Mouse (Mus musculus): Measurements from ENCODE around the gene Mecom. TPM values are rescaled to one million over a fixed set of nuclear protein-coding genes. Genes with fewer than 3 reads are reported as not detected.

The Mecom gene
- polyA plus RNA-seq, 1 experiment from 2014 or later, result 22.4 TPM

DNA sequence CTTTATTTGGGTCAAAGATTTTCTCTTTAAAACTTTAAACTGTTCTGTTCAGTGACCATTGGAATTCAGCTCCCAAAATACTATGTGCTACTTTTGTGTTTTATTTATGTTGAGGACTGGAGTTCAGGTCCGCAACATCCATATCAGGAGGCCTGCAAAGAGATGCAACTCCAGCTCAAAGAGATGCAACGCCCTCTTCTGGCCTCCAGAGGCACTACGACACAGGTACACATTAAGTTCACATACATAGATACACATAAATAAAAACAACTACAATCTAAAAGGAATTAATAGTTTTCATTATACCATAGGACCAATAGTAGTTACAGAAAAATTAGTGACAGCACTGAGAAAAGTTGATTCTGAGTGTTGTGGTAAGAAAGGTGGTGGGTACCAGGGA is 278.6 kb downstream of the Mecom start:
- H3K27me3 ChIP-seq (replicated peaks), result no peaks in the 10 kb centered on the region
- H3K4me3 ChIP-seq, result no peak overlapping the region
- WGBS, result 61% methylated on average over 3 of the region's 3 CpGs
- peaks cover 11% of the 10 kb centered on the region; the same call in 1 of the 2 replicates for H3K4me1 ChIP-seq
- ATAC-seq (ENCODE audit: extremely low read depth, insufficient number of reproducible peaks, low FRiP score, low TSS enrichment), result no peak
- H3K36me3 ChIP-seq, result no peaks in the 10 kb centered on the region
- H3K4me2 ChIP-seq, result no peak overlapping the region
- H3K27ac ChIP-seq (replicated peaks), result no peak overlapping the region
- H3K9ac ChIP-seq, result no peak overlapping the region
- no peaks in the 10 kb centered on the region for H3K9me3 ChIP-seq

DNA sequence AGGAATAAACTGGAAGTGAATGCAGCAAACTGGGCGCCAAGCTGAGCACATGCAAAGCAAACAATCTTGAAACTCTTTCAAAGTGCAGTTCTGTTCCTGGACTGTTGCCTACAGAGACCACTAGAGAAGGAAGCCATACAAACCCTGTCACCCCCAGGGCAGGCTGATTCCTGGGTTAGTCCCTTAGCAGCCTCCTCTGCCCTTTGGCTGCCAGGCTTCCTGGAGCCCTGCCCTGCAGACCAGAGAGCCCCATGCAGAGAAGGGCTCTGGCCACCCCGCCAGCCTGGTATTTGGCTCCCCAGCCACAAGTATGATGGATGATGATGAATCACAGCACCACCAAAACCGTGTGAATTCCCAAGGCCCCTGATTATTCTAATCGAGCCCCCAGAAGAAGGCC is 286.9 kb downstream of the Mecom start:
- no peaks in the 10 kb centered on the region for H3K27me3 ChIP-seq (replicated peaks)
- no peaks in the 10 kb centered on the region for H3K36me3 ChIP-seq
- 42% methylated on average over 4 of the region's 4 CpGs for WGBS
- H3K4me1 ChIP-seq, result peaks cover 31% of the 10 kb centered on the region
- peak overlapping the region; percentile 63 for H3K27ac ChIP-seq (replicated peaks)
- no peaks in the 10 kb centered on the region for H3K9me3 ChIP-seq
- ATAC-seq (ENCODE audit: extremely low read depth, insufficient number of reproducible peaks, low FRiP score, low TSS enrichment), result no peak
- H3K9ac ChIP-seq, result no peak overlapping the region
- no peak overlapping the region for H3K4me3 ChIP-seq
- no peak overlapping the region for H3K4me2 ChIP-seq

DNA sequence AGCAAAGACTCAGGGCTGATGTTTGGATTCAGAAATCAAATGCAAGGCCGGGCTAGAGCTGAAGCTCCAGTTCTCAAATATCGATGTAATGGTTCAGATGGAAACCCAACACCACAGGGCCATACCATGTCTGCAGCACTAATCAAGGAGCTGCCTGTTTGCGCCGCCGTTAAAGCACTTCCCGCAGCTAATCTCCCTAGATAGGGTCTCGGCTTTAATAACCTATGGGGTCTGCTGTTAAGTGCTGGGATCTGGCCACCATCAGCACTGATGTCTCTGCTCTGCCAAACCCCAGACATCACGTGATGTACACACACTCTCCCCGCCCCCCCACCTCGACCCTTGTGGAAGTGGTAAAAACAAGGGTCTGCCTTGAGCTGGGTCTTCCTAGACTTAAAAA is 289.4 kb downstream of the Mecom start:
- Histone ChIP-seq H3K4me3 (no peak overlapping the region), H3K27ac (replicated peaks) (peak overlapping the region; percentile 36), H3K4me2 (peak overlapping the region; percentile 50), H3K9me3 (no peaks in the 10 kb centered on the region), H3K36me3 (no peaks in the 10 kb centered on the region), H3K27me3 (replicated peaks) (no peaks in the 10 kb centered on the region), H3K9ac (no peak overlapping the region), H3K4me1 (peaks cover 44% of the 10 kb centered on the region)
- 12% methylated on average over 10 of the region's 10 CpGs for WGBS
- no peak for ATAC-seq (ENCODE audit: extremely low read depth, insufficient number of reproducible peaks, low FRiP score, low TSS enrichment)

DNA sequence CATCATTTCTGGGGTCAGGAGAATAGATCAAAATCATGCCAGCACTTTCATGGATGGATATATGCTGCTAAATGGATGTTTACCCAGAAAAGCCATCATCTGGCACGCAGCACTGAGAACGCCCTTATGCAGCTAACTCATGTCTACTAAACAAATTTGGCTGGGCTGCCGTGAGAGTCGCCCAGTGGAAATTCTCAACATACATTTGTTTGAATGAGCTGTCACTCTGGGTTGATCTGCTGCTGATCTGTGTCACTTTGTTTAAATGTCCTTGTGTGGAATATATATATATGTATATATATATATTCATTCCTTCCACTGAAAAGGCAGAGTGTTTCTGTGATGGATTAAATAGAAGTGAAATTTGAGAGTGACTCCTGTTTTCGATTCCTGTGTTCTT is 290.0 kb downstream of the Mecom start:
- H3K4me3 ChIP-seq, result no peak overlapping the region
- H3K27me3 ChIP-seq (replicated peaks), result no peaks in the 10 kb centered on the region
- H3K9ac ChIP-seq, result no peak overlapping the region
- peak overlapping the region; percentile 50; the same call in 1 of the 2 replicates for H3K4me2 ChIP-seq
- H3K27ac ChIP-seq (replicated peaks), result peak overlapping the region; percentile 36; the same call in 1 of the 2 replicates
- H3K4me1 ChIP-seq, result peaks cover 44% of the 10 kb centered on the region
- no peaks in the 10 kb centered on the region for H3K9me3 ChIP-seq
- no peak for ATAC-seq (ENCODE audit: extremely low read depth, insufficient number of reproducible peaks, low FRiP score, low TSS enrichment)
- 63% methylated on average over 5 of the region's 5 CpGs for WGBS
- H3K36me3 ChIP-seq, result no peaks in the 10 kb centered on the region

DNA sequence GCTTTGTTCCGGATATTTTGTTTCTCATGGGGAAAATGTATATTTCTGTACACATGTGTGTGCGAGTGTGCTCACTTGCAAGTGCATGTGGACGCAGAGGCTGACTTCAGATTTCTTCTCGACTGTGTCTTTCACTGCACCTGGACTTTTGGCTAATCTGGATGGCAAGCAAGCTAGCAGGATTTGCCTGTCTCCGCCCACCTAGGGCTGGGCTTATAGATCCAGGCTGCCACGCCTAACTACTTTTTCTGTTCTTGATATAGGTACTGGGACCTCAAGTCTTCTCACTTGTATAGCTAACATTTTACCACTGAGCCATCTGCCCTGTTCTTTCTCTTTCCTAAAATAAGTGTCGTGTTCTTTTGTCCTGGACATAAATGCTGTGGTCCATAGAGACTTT is 290.9 kb downstream of the Mecom start:
- H3K27me3 ChIP-seq (replicated peaks), result no peaks in the 10 kb centered on the region

DNA sequence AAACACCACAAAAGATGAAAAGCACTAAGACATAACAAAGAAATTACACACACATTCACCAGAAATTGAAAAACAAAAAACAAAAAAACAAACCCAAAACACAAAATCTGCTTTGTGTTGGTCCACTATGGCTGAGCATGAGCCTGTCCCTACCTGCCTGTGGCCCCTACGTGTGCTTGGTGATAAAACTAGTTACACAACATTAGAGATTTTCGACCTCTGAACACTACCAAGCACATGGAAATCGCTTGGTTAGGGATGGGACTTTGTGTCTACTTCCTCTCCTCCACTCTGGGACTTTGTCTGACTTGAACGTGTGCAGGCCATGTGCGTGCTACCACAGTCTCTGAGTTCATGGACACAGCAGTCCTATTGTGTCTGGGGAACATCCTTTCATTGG is 292.0 kb downstream of the Mecom start:
- no peak for ATAC-seq (ENCODE audit: extremely low read depth, insufficient number of reproducible peaks, low FRiP score, low TSS enrichment)
- Histone ChIP-seq H3K4me3 (no peak overlapping the region), H3K4me2 (no peak overlapping the region), H3K9me3 (no peaks in the 10 kb centered on the region), H3K27ac (replicated peaks) (no peak overlapping the region), H3K36me3 (no peaks in the 10 kb centered on the region), H3K4me1 (peaks cover 37% of the 10 kb centered on the region), H3K9ac (no peak overlapping the region), H3K27me3 (replicated peaks) (no peaks in the 10 kb centered on the region)
- 76% methylated on average over 5 of the region's 5 CpGs for WGBS

More for the DNA sequence above, 290.9 kb downstream of the Mecom start:
- H3K9me3 ChIP-seq, result no peaks in the 10 kb centered on the region
- H3K4me1 ChIP-seq, result peaks cover 44% of the 10 kb centered on the region
- no peak overlapping the region for H3K27ac ChIP-seq (replicated peaks)
- H3K9ac ChIP-seq, result no peak overlapping the region
- no peak for ATAC-seq (ENCODE audit: extremely low read depth, insufficient number of reproducible peaks, low FRiP score, low TSS enrichment)
- no peak overlapping the region for H3K4me2 ChIP-seq
- 91% methylated on average over 7 of the region's 7 CpGs for WGBS
- H3K4me3 ChIP-seq, result no peak overlapping the region
- H3K36me3 ChIP-seq, result no peaks in the 10 kb centered on the region

DNA sequence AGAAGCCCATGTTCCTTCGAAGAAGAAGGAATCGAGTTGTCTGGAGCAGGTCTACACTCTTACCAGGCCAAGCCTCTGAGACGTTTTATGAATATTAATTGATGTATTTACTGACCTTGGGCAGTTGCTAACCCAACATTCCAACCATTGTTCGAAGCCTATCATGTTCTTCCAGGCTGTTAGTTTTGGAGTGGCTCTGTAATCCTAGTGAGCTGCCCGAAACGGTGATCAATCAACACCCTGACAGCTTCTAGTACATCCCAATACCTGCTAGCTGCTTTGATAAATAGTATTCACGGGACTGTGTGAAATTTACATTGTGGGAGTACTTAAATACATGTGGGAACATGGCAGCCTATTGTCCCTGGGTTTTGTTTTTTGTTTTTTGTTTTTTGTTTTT is 293.4 kb downstream of the Mecom start:
- Histone ChIP-seq H3K36me3 (no peaks in the 10 kb centered on the region), H3K27ac (replicated peaks) (no peak overlapping the region), H3K9ac (no peak overlapping the region), H3K4me3 (no peak overlapping the region), H3K27me3 (replicated peaks) (no peaks in the 10 kb centered on the region), H3K4me1 (peaks cover 32% of the 10 kb centered on the region), H3K9me3 (no peaks in the 10 kb centered on the region), H3K4me2 (no peak overlapping the region)
- WGBS, result 30% methylated on average over 7 of the region's 7 CpGs
- no peak for ATAC-seq (ENCODE audit: extremely low read depth, insufficient number of reproducible peaks, low FRiP score, low TSS enrichment)

DNA sequence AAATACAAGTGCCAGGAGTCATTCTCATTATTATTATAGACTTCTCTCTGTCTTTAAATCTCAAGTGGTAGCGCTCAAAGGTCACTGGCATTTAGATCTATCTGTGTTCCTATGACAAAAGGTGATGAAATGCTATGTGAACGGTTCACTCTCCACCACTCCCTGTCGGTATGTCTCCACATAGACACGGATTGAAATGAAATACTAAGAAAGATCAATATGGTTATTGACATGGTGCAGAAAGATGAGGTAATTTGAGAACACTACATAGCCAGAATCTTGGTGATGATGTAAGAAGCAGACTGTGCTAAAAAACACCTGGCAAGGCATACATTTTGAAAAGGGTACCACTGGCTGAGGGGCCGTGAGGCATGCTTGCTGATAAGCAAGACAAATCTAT is 294.1 kb downstream of the Mecom start:
- Histone ChIP-seq H3K36me3 (no peaks in the 10 kb centered on the region), H3K9ac (no peak overlapping the region), H3K4me1 (peaks cover 35% of the 10 kb centered on the region), H3K27ac (replicated peaks) (no peak overlapping the region), H3K4me3 (no peak overlapping the region), H3K27me3 (replicated peaks) (no peaks in the 10 kb centered on the region), H3K9me3 (no peaks in the 10 kb centered on the region), H3K4me2 (no peak overlapping the region)
- WGBS, result 41% methylated on average over 5 of the region's 5 CpGs
- ATAC-seq (ENCODE audit: extremely low read depth, insufficient number of reproducible peaks, low FRiP score, low TSS enrichment), result no peak

DNA sequence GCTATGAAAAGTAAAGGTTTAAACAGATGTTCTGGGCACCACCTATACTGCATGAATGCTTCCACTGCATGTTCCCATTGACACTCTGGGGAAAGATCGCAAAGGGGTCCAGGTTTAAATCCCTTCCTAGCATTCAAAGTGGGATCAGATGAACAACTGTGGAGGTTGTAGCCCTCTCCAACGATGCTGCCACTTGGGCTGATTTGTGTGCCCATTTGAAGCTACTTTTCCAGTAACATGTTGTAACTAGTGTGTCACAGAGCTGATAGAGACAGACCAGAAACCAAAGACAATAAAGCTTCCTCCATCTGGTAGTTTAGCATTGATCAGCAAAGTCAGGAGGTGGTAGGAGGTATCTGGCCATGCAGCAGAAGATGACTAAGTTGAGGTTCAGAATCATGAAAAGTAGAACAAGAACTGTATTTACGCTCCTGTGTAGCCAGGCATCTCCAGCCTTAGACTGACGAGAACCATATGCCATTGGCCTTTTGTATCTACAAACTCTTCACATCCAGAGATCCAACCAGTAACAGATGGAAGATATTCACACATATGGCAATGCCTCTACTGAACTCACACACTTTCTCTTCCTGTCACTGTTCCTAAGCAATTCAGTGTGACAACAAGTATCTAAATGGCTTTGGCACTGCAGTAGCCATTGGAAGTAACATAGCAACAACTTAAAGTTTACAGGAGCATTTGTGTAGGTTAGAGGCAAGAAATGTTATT is 299.0 kb downstream of the Mecom start:
- H3K9ac ChIP-seq, result no peak overlapping the region
- no peaks in the 10 kb centered on the region for H3K9me3 ChIP-seq
- H3K4me2 ChIP-seq, result no peak overlapping the region
- ATAC-seq (ENCODE audit: extremely low read depth, insufficient number of reproducible peaks, low FRiP score, low TSS enrichment), result no peak
- H3K4me1 ChIP-seq, result peaks cover 52% of the 10 kb centered on the region
- 70% methylated on average over 4 of the region's 4 CpGs for WGBS
- 0 out of 2 replicates have a peak overlapping the region, but pooled peaks have one; percentile 32 for H3K27ac ChIP-seq (replicated peaks)
- no peaks in the 10 kb centered on the region for H3K27me3 ChIP-seq (replicated peaks)
- no peak overlapping the region for H3K4me3 ChIP-seq
- no peaks in the 10 kb centered on the region for H3K36me3 ChIP-seq

DNA sequence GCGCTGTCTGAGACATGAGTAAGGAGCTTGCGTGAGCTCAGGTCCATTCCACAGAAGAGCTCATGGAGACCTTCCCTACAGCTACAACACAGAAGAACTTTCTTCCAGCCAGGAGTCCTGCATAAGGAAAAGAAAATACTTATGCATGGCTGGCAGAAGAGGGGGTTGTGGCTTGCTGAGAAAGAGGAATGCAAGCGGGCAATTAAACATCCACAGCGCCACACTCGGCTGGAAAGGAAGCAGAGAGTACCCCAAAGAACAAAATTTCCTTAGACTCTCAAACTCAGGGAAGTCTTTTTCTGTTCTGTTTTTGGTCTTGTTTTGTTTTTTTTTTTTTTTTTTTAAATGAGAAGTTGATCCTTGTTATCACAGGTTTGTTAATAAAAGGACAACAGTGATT is 300.6 kb downstream of the Mecom start:
- Histone ChIP-seq H3K9ac (peak overlapping the region; percentile 33; the same call in 1 of the 2 replicates), H3K4me1 (peaks cover 51% of the 10 kb centered on the region), H3K4me3 (no peak overlapping the region), H3K9me3 (no peaks in the 10 kb centered on the region), H3K27me3 (replicated peaks) (no peaks in the 10 kb centered on the region), H3K36me3 (no peaks in the 10 kb centered on the region), H3K27ac (replicated peaks) (peak overlapping the region; percentile 84), H3K4me2 (peak overlapping the region; percentile 12; the same call in 1 of the 2 replicates)
- WGBS, result 82% methylated on average over 5 of the region's 5 CpGs
- ATAC-seq (ENCODE audit: extremely low read depth, insufficient number of reproducible peaks, low FRiP score, low TSS enrichment), result no peak

DNA sequence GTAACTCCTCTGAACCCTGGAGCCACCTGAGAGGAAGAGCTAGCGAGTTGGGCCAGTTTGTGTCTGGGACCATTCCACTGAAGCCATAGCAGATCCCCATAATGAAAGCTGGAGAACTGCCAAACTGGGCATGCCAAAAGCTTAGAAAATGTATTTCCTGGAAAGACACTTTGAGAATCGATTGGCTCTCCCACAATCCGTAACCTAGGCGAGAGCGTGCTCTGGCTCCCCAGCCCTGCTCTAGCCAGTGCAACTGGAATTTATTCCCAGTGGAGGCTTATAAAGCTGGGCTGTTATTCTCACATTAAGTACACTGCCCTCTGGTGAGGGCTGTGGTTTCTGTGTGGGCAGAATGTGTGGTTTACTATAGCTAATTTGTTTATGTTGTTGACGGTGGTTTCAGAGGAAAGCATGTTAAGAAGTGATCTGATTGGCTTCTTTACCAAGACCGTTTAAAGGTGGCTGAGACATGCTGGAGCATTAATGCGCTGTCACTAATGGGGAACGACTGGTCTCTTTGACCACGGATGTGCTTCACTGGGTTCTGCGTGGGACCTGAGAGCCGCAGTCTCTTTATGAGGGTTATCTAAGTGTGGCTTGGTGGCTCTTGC is 301.3 kb downstream of the Mecom start:
- H3K27me3 ChIP-seq (replicated peaks), result no peaks in the 10 kb centered on the region
- peaks cover 51% of the 10 kb centered on the region for H3K4me1 ChIP-seq
- 60% methylated on average over 12 of the region's 12 CpGs for WGBS
- H3K27ac ChIP-seq (replicated peaks), result peak overlapping the region; percentile 84
- no peaks in the 10 kb centered on the region for H3K36me3 ChIP-seq
- H3K9me3 ChIP-seq, result no peaks in the 10 kb centered on the region
- H3K4me3 ChIP-seq, result no peak overlapping the region
- ATAC-seq (ENCODE audit: extremely low read depth, insufficient number of reproducible peaks, low FRiP score, low TSS enrichment), result no peak; the same call in 1 of the 2 replicates
- peak overlapping the region; percentile 33; the same call in 1 of the 2 replicates for H3K9ac ChIP-seq
- H3K4me2 ChIP-seq, result peak overlapping the region; percentile 12; the same call in 1 of the 2 replicates

Measured in heart, embryonic 13.5 days (tissue).